Mouse (Mus musculus) limb, embryonic 11.5 days (tissue): ENCODE measurements at regions not wholly inside any gene's neighbourhood (a gene's known extent, or its start where the extent isn't known, plus 50 kb on each side); places are given as distances from the start of the nearest gene placed in this dataset.

Experiments
- ATAC-seq: fragments of 200-750 bp; cut with Nextera tagmentation; 2 replicates; pipeline ENCODE4 v1.8.0; 2017; ENCODE audit warnings: low read depth; ENCODE audit not compliant: insufficient number of reproducible peaks, low FRiP score, low TSS enrichment
- DNase-seq: peaks from one replicate; pipeline ENCODE4 v3.0.0-alpha.2; 2015; ENCODE audit warnings: low spot score
- H3K27ac ChIP-seq: fragments of 300-500 bp; sonication (generic); replicated peaks from 2 replicates; pipeline ENCODE4 v1.5.1; 2014; ENCODE audit warnings: low read depth, mild to moderate bottlenecking, low read length
- H3K27me3 ChIP-seq: fragments of 300-500 bp; sonication (generic); 2 replicates; pipeline ENCODE4 v1.6.1; 2014; ENCODE audit warnings: mild to moderate bottlenecking, low read length, mixed read lengths; ENCODE audit not compliant: control insufficient read depth, insufficient read depth
- H3K36me3 ChIP-seq: fragments of 300-500 bp; sonication (generic); 2 replicates; pipeline ENCODE4 v1.6.1; 2014; ENCODE audit warnings: mild to moderate bottlenecking, low read length, moderate library complexity, mixed read lengths; ENCODE audit not compliant: control insufficient read depth, insufficient read depth
- H3K4me1 ChIP-seq: fragments of 300-500 bp; sonication (generic); 2 replicates; pipeline ENCODE4 v1.6.1; 2014; ENCODE audit warnings: low read length, mixed read lengths; ENCODE audit not compliant: control insufficient read depth, insufficient read depth
- H3K4me2 ChIP-seq: fragments of 300-500 bp; sonication (generic); 2 replicates; pipeline ENCODE4 v1.6.1; 2014; ENCODE audit warnings: low read depth, mild to moderate bottlenecking, moderate library complexity; ENCODE audit not compliant: severe bottlenecking
- H3K4me3 ChIP-seq: fragments of 300-500 bp; sonication (generic); 2 replicates; pipeline ENCODE4 v1.5.1; 2014; ENCODE audit warnings: low read depth, low read length
- H3K9ac ChIP-seq: fragments of 300-500 bp; sonication (generic); 2 replicates; pipeline ENCODE4 v1.6.1; 2014; ENCODE audit warnings: mild to moderate bottlenecking, low read length
- H3K9me3 ChIP-seq: fragments of 300-500 bp; sonication (generic); 2 replicates; pipeline ENCODE4 v1.6.1; 2016; ENCODE audit warnings: low read length; ENCODE audit not compliant: control insufficient read depth
- WGBS: fragments of 180-500 bp; shearing (Covaris S2); extraction: QIAGEN DNeasy Blood & Tissue Kit; methylation state at CpG from one replicate; pipeline ENCODE4 v1.1.7; 2014; 5-methylcytosine and 5-hydroxymethylcytosine counted together

GRCm38 (mm10) chr7:68559440-68560343 is 189.3 kb downstream of the Arrdc4 start:
- peak; percentile 41 for DNase-seq
- Histone ChIP-seq H3K27ac (no peak overlapping the region), H3K27me3 (no peaks in the 10 kb centered on the region), H3K4me1 (peaks cover 9% of the 10 kb centered on the region; the same call in 1 of the 2 replicates), H3K4me3 (no peak overlapping the region), H3K9me3 (no peaks in the 10 kb centered on the region), H3K4me2 (peak overlapping the region; percentile 17; the same call in 1 of the 2 replicates), H3K36me3 (no peaks in the 10 kb centered on the region), H3K9ac (no peak overlapping the region)
- ATAC-seq, result 0 out of 2 replicates have a peak, but pooled peaks have one; percentile 51
- WGBS, result 17% methylated on average over 15 of the region's 15 CpGs

- no peak overlapping the region for H3K27ac ChIP-seq
- WGBS, result 77% methylated on average over 3 of the region's 3 CpGs
- ATAC-seq (no peak), DNase-seq (no peak)
- no peak overlapping the region for H3K4me2 ChIP-seq
- H3K36me3 ChIP-seq, result no peaks in the 10 kb centered on the region
- H3K9me3 ChIP-seq, result no peaks in the 10 kb centered on the region
- H3K9ac ChIP-seq, result no peak overlapping the region
- no peaks in the 10 kb centered on the region for H3K27me3 ChIP-seq
- no peak overlapping the region for H3K4me3 ChIP-seq
- no peaks in the 10 kb centered on the region for H3K4me1 ChIP-seq
Observed at GRCm38 (mm10) chr7:68550330-68550729, 198.7 kb downstream of the Arrdc4 start.

GRCm38 (mm10) chr7:68548176-68548575 is 200.9 kb downstream of the Arrdc4 start:
- ATAC-seq, result no peak
- no peak overlapping the region for H3K9ac ChIP-seq
- no peaks in the 10 kb centered on the region for H3K4me1 ChIP-seq
- H3K4me2 ChIP-seq, result no peak overlapping the region
- no peaks in the 10 kb centered on the region for H3K9me3 ChIP-seq
- no peak overlapping the region for H3K27ac ChIP-seq
- no peaks in the 10 kb centered on the region for H3K27me3 ChIP-seq
- no peak for DNase-seq
- no peak overlapping the region for H3K4me3 ChIP-seq
- no peaks in the 10 kb centered on the region for H3K36me3 ChIP-seq

- no peak for ATAC-seq
- H3K4me3 ChIP-seq, result no peak overlapping the region
Observed at GRCm38 (mm10) chr7:68544136-68544535, 204.9 kb downstream of the Arrdc4 start.

GRCm38 (mm10) chr7:68509096-68509495 is 235.5 kb downstream of the Fam169b start:
- Histone ChIP-seq H3K4me3 (no peak overlapping the region), H3K9ac (no peak overlapping the region), H3K36me3 (no peaks in the 10 kb centered on the region), H3K27ac (no peak overlapping the region), H3K4me2 (no peak overlapping the region), H3K4me1 (peaks cover 6% of the 10 kb centered on the region; the same call in 1 of the 2 replicates), H3K9me3 (no peaks in the 10 kb centered on the region), H3K27me3 (no peaks in the 10 kb centered on the region)
- WGBS, result 90% methylated on average over 6 of the region's 6 CpGs
- DNase-seq, result no peak
- no peak for ATAC-seq

More at GRCm38 (mm10) chr7:68544136-68544535, 204.9 kb downstream of the Arrdc4 start:
- no peak for DNase-seq
- Histone ChIP-seq H3K9ac (no peak overlapping the region), H3K4me2 (no peak overlapping the region), H3K27me3 (no peaks in the 10 kb centered on the region), H3K36me3 (no peaks in the 10 kb centered on the region), H3K4me1 (no peaks in the 10 kb centered on the region), H3K9me3 (no peaks in the 10 kb centered on the region), H3K27ac (no peak overlapping the region)
- 82% methylated on average over 11 of the region's 11 CpGs for WGBS

- no peak for ATAC-seq
Observed at GRCm38 (mm10) chr7:68491143-68491810, 217.6 kb downstream of the Fam169b start.

GRCm38 (mm10) chr7:68486676-68487075 is 213.0 kb downstream of the Fam169b start:
- 88% methylated on average over 3 of the region's 3 CpGs for WGBS
- H3K4me1 ChIP-seq, result 0 out of 2 replicates have a peak, but pooled peaks cover 6% of the 10 kb centered on the region
- no peaks in the 10 kb centered on the region for H3K9me3 ChIP-seq
- H3K4me3 ChIP-seq, result no peak overlapping the region
- DNase-seq (no peak), ATAC-seq (no peak)
- H3K27me3 ChIP-seq, result no peaks in the 10 kb centered on the region
- no peak overlapping the region for H3K27ac ChIP-seq
- H3K4me2 ChIP-seq, result no peak overlapping the region
- H3K36me3 ChIP-seq, result no peaks in the 10 kb centered on the region
- H3K9ac ChIP-seq, result no peak overlapping the region

More at GRCm38 (mm10) chr7:68491143-68491810, 217.6 kb downstream of the Fam169b start:
- no peak for DNase-seq
- Histone ChIP-seq H3K4me1 (no peaks in the 10 kb centered on the region), H3K4me3 (no peak overlapping the region), H3K9me3 (no peaks in the 10 kb centered on the region), H3K27ac (no peak overlapping the region), H3K27me3 (no peaks in the 10 kb centered on the region), H3K4me2 (no peak overlapping the region), H3K9ac (no peak overlapping the region), H3K36me3 (no peaks in the 10 kb centered on the region)
- WGBS, result 79% methylated on average over 6 of the region's 6 CpGs

- no peaks in the 10 kb centered on the region for H3K27me3 ChIP-seq
- no peak overlapping the region for H3K4me3 ChIP-seq
- H3K9ac ChIP-seq, result no peak overlapping the region
- ATAC-seq (no peak), DNase-seq (peak; percentile 44)
- H3K27ac ChIP-seq, result no peak overlapping the region
- 19% methylated on average over 10 of the region's 10 CpGs for WGBS
- no peaks in the 10 kb centered on the region for H3K36me3 ChIP-seq
- H3K4me2 ChIP-seq, result no peak overlapping the region
- H3K4me1 ChIP-seq, result peaks cover 11% of the 10 kb centered on the region; the same call in 1 of the 2 replicates
- H3K9me3 ChIP-seq, result no peaks in the 10 kb centered on the region
Observed at GRCm38 (mm10) chr7:68482553-68482952, 208.9 kb downstream of the Fam169b start.
